Mouse (Mus musculus) C2C12 (cell line): Measurements from ENCODE around the gene Cntn2. TPM values are rescaled to one million over a fixed set of nuclear protein-coding genes. Genes with fewer than 3 reads are reported as not detected.

Experiments used
- H3K27me3 ChIP-seq: one replicate; pipeline ENCODE4 v1.6.1; 2011; ENCODE audit not compliant: control insufficient read depth, insufficient read depth, insufficient read length
- H3K36me3 ChIP-seq: one replicate; pipeline ENCODE4 v1.6.1; 2011; ENCODE audit not compliant: control insufficient read depth, insufficient read depth
- H3K4me3 ChIP-seq: one replicate; pipeline ENCODE4 v1.5.1; 2011; ENCODE audit warnings: mild to moderate bottlenecking, control low read depth; ENCODE audit not compliant: poor library complexity, insufficient read depth, severe bottlenecking
- H3K79me2 ChIP-seq: one replicate; pipeline ENCODE4 v1.6.1; 2011; ENCODE audit not compliant: control insufficient read depth, insufficient read depth
- H3K79me3 ChIP-seq: one replicate; pipeline ENCODE4 v1.6.1; 2011; ENCODE audit warnings: low read depth, control low read depth
- H3ac ChIP-seq: one replicate; pipeline ENCODE3; 2011; ENCODE audit warnings: low read depth; ENCODE audit not compliant: control insufficient read depth, insufficient read length
- CEBPB ChIP-seq: IDR thresholded peaks from one replicate; pipeline ENCODE4 v1.6.1; 2011; ENCODE audit warnings: low read depth, mild to moderate bottlenecking, control low read depth, moderate library complexity
- CTCF ChIP-seq: IDR thresholded peaks from one replicate; pipeline ENCODE4 v1.5.1; 2011; ENCODE audit not compliant: control insufficient read depth, insufficient read depth, insufficient read length
- FOSL1 ChIP-seq: IDR thresholded peaks from one replicate; pipeline ENCODE4 v1.8.0; 2011; ENCODE audit warnings: mild to moderate bottlenecking, low read length; ENCODE audit not compliant: poor library complexity, insufficient read depth, severe bottlenecking
- MAX ChIP-seq: IDR thresholded peaks from one replicate; pipeline ENCODE4 v1.6.1; 2011; ENCODE audit warnings: mild to moderate bottlenecking, control low read depth
- MYOD1 ChIP-seq: IDR thresholded peaks from one replicate; pipeline ENCODE4 v1.6.1; 2011; ENCODE audit warnings: low read depth; ENCODE audit not compliant: control insufficient read depth, insufficient read length
- MYOG ChIP-seq: IDR thresholded peaks from one replicate; pipeline ENCODE4 v1.6.1; 2011; ENCODE audit not compliant: control insufficient read depth, insufficient read length; ENCODE audit errors: extremely low read depth
- USF1 ChIP-seq: IDR thresholded peaks from one replicate; pipeline ENCODE4 v1.6.1; 2011; ENCODE audit warnings: low read depth, mild to moderate bottlenecking, control low read depth, moderate library complexity
- polyA plus RNA-seq: library from polyadenylated mRNA; unstranded; fragments of >200 nt; fragmentation: generic; extraction: Trizol; gene quantifications from one replicate; pipeline ENCODE4 v1.2.1, GENCODE M21; 2012; ENCODE audit warnings: missing spikeins

Gene Cntn2
- polyA plus RNA-seq, 1 experiment: not detected

GRCm38 (mm10) chr1:132506058-132506457 is 37.0 kb downstream of the Cntn2 start, which contains the start of gene Tmem81:
Gene Tmem81 (plus strand): TSS chr1:132506230.
- peaks cover 62% of the 10 kb centered on the region for H3K36me3 ChIP-seq
- TF ChIP-seq MYOG (no peak), MAX (no peak), CEBPB (no peak), USF1 (no peak), FOSL1 (no peak), MYOD1 (no peak), CTCF (no peak)

GRCm38 (mm10) chr1:132505155-132505554 is 37.9 kb downstream of the Cntn2 start:
- no peaks in the 10 kb centered on the region for H3K79me3 ChIP-seq
- H3ac ChIP-seq: no peak overlapping the region
- no peaks in the 10 kb centered on the region for H3K27me3 ChIP-seq
- peaks cover 70% of the 10 kb centered on the region for H3K36me3 ChIP-seq
- H3K79me2 ChIP-seq: no peaks in the 10 kb centered on the region
- no peak overlapping the region for H3K4me3 ChIP-seq
- TF ChIP-seq FOSL1: no peak
- TF ChIP-seq CEBPB: no peak
- no peak for TF ChIP-seq CTCF
- TF ChIP-seq MYOG: no peak
- no peak for TF ChIP-seq USF1
- TF ChIP-seq MYOD1: no peak
- TF ChIP-seq MAX: no peak

More at GRCm38 (mm10) chr1:132506058-132506457, 37.0 kb downstream of the Cntn2 start, which contains the start of gene Tmem81:
- H3K79me2 ChIP-seq: no peaks in the 10 kb centered on the region
- no peaks in the 10 kb centered on the region for H3K27me3 ChIP-seq
- H3ac ChIP-seq: no peak within 1 kb of the TSS
- H3K79me3 ChIP-seq: no peaks in the 10 kb centered on the region
- no peak within 1 kb of the TSS for H3K4me3 ChIP-seq

GRCm38 (mm10) chr1:132500535-132500934 is 42.5 kb downstream of the Cntn2 start:
- H3K4me3 ChIP-seq: no peak overlapping the region
- no peaks in the 10 kb centered on the region for H3K79me3 ChIP-seq
- TF ChIP-seq CTCF (no peak), FOSL1 (no peak), CEBPB (no peak), MYOD1 (no peak), USF1 (no peak), MAX (no peak), MYOG (no peak)
- H3ac ChIP-seq: no peak overlapping the region
- H3K36me3 ChIP-seq: peaks cover 82% of the 10 kb centered on the region
- H3K79me2 ChIP-seq: no peaks in the 10 kb centered on the region
- no peaks in the 10 kb centered on the region for H3K27me3 ChIP-seq

- H3K4me3 ChIP-seq: no peak overlapping the region
- H3K79me2 ChIP-seq: peaks cover 86% of the 10 kb centered on the region
- TF ChIP-seq CEBPB (no peak), MYOG (no peak), USF1 (no peak), FOSL1 (no peak), CTCF (no peak), MYOD1 (no peak), MAX (no peak)
- H3ac ChIP-seq: no peak overlapping the region
- no peaks in the 10 kb centered on the region for H3K27me3 ChIP-seq
- H3K36me3 ChIP-seq: peaks cover 28% of the 10 kb centered on the region
- H3K79me3 ChIP-seq: peaks cover 50% of the 10 kb centered on the region
Measured at GRCm38 (mm10) chr1:132483759-132484158, 59.3 kb downstream of the Cntn2 start.

GRCm38 (mm10) chr1:132483234-132483633 is 59.8 kb downstream of the Cntn2 start:
- peaks cover 55% of the 10 kb centered on the region for H3K79me3 ChIP-seq

More at GRCm38 (mm10) chr1:132483234-132483633, 59.8 kb downstream of the Cntn2 start:
- TF ChIP-seq CTCF (no peak), USF1 (no peak), MAX (no peak), MYOG (no peak), MYOD1 (no peak), FOSL1 (no peak), CEBPB (no peak)
- H3K79me2 ChIP-seq: peaks cover 88% of the 10 kb centered on the region
- H3K36me3 ChIP-seq: peaks cover 28% of the 10 kb centered on the region
- H3ac ChIP-seq: no peak overlapping the region
- H3K4me3 ChIP-seq: no peak overlapping the region
- no peaks in the 10 kb centered on the region for H3K27me3 ChIP-seq
